Mouse (Mus musculus): ENCODE results near the gene Larp4. TPM values are rescaled to one million over a fixed set of nuclear protein-coding genes. Genes with fewer than 3 reads are reported as not detected.
A peak's percentile ranks its signal among the peaks of the same experiment; 100 is the strongest.
"Not testable (repeated sequence)": the region's sequence is repeated elsewhere in the genome, so short reads cannot be mapped to it uniquely, and the experiment has no call there.

Larp4 gene
- 10 to 100 TPM; 73.7 to 78.9 TPM for total RNA-seq (2021)
- long read RNA-seq, experiment 1, full-length matches to known transcripts, result 1 of 6 reads
- long read RNA-seq, experiment 1, partial matches to known transcripts, result 1 of 6 reads
- long read RNA-seq, experiment 1, other reads (novel, unspliced or antisense), result 4 of 6 reads
- long read RNA-seq, experiment 2, full-length matches to known transcripts, result 1 of 16 reads
- long read RNA-seq, experiment 2, partial matches to known transcripts, result 5 of 16 reads
- long read RNA-seq, experiment 2, other reads (novel, unspliced or antisense), result 10 of 16 reads

DNA sequence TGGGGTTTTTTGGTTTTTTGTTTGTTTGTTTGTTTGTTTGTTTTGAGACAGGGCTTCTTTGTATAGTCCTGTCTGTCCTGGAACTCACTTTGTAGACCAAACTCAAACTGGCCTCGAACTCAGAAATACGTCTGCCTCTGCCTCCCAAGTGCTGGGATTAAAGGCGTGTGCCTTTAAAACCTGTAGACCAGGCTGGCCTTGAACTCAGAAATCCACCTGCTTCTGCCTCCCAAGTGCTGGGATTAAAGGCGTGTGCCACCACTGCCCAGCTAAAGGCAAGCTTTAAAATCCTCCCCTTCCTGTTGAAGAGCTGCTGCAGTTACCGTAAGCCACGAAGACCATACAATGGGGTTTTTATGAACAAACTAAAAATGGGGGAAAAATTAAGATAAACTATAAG lies at the start of gene Larp4:
TSS of gene Larp4 (plus strand) at position 301 of the 400 bp plus-strand sequence.
- DNase-seq (ENCODE audit: low spot score in 2 of 2), result not testable (repeated sequence)

DNA sequence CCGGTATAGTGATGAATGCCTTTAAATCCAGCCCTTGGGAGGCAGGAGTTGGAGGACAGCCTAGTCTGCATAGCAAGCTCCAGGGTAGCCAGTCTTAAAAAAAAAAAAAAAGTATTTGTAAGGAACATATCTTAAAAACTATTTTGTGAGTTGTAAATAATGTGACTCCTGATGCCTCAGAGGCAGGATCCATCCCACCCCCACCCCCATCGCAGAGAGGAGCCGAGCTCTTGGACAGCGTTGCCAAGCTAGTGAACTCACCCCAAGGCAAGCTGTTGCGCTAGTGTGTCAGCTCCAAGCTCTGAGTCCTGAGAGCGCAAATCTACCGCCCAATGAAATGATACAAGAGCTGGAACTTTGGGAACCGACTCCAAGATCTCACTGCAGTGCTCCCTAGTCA lies 38.6 kb upstream of the Larp4 start:
- DNase-seq (ENCODE audit: low spot score in 2 of 2), result no peak

DNA sequence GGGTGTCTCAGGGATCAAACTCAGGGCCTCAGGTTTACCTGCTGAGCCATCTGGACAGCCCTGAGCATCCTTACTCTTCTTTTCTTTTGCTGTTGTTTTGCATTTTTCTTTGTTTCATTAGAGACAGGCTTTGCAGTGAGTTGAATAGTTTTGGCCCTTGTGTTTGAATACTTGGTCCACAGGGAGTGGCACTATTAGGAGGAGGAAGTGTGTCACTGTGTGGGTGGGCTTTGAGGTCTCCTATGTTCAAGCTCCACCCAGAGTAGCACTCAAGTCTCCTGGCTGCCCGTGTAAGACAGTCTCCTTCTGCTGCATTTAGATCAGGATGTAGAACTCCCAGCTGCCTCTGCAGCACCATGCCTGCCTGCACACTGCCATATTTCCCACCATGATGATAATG lies 35.4 kb upstream of the Larp4 start:
- DNase-seq (ENCODE audit: low spot score in 2 of 2), result no peak

DNA sequence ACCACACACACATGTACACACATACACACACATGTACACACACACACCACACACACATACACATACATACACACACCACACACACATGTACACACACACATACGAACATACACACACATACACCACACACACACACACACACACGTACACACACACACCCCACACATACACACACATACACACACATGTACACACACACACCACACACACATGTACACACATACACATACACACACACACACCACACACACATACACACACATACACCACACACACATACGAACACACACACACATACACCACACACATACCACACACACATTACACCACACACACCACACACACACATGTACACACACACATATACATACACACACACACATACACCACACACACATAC lies 33.2 kb upstream of the Larp4 start:
- no peak for DNase-seq (ENCODE audit: low spot score in 2 of 2)

DNA sequence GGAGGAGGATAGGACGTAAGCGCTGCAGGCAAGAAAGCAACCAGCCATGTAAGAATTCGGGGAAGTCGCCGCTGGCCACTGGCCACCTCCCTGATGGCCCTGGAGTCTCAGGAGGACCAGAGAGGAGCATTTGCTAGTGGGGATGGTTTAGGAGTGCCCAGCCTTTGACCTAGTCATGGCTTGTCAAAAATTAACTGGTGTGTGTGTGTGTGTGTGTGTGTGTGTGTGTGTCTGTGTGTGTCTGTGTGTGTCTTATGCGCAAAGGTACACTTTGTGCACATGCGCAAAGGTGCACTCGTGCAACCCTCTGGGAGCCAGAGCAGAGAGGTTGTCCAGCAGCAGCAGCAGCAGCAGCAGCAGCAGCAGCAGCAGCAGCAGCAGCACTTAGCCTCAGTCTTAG lies 32.0 kb upstream of the Larp4 start:
- DNase-seq (ENCODE audit: low spot score in 2 of 2), result no peak

DNA sequence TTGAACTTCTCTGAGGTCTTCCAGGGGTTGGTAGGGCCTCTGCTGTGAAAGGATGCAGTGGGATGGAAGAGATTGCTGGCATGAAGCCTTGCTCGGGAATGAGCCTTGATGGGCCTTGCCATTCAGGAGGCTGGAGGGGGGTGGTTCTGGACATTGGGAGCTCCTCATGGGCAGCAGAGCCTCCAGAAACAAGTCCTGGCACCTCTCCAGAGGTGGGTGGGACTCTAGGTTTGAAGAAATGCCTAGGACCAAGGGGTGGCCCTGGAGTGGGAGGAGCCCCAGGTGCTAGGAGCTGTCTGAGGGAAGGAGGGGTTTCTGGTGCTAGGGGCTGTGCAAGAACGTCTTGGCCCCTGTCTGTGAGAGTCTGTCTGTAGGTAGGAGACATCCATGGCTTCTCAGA lies 29.4 kb upstream of the Larp4 start:
- DNase-seq (ENCODE audit: low spot score in 2 of 2), result no peak

DNA sequence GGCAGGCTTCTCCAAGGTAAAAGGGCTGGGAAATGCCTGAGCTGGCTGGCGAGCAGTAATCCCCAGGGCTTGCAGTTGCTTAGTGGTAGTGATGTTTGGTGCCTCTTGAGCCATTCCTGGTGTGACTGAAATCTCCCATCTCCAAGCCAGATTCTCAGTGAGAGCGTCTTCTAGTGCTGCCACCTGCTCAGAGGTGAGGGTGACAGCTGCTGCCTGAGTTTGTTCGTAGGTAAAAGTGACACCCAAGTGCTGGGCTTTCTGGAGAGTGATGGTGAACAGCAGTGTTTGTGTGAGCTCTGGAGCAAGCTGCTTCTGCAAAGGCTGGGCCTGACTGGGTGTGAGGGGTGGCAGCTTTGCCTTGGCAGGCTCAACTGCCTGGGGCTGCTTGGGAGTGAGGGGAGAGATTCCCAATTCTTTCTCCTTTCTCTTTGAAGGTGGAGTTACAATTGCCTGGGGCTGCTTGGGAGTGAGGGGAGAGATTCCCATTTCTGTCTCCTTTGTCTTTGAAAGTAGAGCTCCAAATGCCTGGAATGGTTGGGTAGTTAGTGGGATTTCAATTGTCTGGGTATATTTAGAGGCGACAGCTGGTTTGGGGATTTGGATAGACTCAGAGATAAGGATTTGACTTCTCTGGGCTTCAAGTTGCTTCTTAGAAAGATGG lies 28.8 kb upstream of the Larp4 start:
- DNase-seq (ENCODE audit: low spot score in 2 of 2), result no peak

DNA sequence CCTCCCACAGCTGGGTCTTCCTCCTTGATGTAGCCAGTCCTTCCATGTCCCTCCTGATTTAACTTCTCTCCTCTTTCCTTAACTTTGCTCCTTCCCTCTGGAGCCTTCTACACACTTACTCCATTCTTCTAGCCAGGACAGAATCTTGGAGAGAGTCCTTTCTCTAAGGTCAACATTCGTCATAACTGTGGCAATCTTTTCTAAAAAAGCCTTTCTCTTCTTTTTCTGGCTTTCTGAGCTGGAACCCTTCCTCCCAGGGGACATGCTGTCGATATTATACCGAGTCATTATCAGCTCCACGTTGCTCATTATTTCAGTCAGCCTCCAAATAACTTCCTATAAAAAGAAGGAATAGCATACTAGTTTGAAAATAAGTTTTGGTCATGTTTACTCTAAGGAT lies 14.5 kb upstream of the Larp4 start:
- no peak for DNase-seq (ENCODE audit: low spot score in 2 of 2)

DNA sequence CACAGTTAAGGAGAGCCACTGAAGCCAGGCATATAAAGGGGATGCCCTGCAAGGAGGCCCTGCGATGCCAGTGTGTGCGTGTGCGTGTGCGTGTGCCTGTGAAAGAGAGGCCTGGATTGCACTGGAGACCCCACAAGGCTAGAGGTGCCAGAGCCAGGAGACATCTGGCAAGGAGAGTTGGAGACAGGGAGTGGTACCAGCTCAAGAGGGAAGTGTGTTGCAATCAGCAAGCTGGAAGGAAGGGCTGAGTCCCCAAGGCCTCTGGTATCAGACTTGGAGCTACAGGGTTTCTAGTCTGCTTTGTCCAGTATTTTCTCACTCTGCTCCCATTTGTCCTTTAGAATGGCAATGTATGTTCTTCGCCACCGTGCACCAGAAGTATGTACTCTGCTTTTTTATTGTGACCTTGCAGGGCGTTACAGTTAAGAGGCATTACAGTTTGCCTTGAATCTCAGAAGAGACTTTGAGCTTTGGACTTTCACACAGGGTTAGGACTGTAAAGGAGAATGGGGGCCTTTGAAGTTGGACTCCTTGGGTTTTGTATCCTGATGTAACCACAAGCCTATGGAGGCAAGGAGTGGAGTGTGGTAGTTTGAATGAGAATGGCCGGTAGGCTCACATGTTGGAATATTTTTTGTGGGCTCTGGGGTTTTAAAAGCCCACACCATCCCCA lies 4.6 kb upstream of the Larp4 start:
- no peak for DNase-seq (ENCODE audit: low spot score in 2 of 2)

DNA sequence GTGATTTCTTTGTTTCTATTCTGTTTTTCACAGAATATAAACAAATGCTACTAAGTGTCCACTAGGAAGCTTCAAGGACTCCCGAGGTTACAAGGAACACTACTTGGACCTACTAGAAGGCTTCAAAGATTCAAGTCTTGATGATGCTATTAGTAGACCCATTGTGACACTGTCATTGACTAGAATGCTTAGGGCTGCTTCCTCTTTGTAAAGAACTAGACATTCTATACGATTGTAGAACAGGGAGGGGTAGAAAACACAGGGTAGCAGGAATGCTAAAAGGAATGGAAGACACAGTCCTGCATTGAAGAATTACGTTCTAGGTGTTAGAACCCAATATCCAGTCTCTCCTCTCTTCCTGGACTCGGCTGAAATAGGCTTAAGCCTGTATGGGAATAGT lies 2.9 kb upstream of the Larp4 start, which contains the start of gene Fam186a:
TSS of gene Fam186a (minus strand) at position 101 of the 400 bp plus-strand sequence.
- no peak for DNase-seq (ENCODE audit: low spot score in 2 of 2)

DNA sequence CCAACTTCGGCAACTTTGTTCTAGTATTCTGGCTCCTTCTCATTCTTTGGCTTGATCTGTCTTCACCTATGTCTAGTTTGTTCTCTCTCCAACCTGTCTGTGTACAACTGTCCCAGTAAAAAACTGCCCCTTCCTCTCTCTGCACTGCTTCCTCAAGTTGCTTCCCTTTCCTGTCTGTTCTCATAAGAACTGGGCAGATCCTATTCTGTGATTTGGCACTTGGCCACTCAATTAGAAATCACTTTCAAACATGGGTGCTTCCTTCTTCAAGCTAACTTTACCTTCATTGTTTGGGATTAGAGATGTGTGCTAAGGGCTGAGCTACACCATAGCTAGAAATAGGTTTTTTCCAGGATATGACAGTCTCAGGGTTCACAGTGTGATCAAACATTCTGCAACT lies 741 bp downstream of the Larp4 start:
- no peak for DNase-seq (ENCODE audit: low spot score in 2 of 2)

DNA sequence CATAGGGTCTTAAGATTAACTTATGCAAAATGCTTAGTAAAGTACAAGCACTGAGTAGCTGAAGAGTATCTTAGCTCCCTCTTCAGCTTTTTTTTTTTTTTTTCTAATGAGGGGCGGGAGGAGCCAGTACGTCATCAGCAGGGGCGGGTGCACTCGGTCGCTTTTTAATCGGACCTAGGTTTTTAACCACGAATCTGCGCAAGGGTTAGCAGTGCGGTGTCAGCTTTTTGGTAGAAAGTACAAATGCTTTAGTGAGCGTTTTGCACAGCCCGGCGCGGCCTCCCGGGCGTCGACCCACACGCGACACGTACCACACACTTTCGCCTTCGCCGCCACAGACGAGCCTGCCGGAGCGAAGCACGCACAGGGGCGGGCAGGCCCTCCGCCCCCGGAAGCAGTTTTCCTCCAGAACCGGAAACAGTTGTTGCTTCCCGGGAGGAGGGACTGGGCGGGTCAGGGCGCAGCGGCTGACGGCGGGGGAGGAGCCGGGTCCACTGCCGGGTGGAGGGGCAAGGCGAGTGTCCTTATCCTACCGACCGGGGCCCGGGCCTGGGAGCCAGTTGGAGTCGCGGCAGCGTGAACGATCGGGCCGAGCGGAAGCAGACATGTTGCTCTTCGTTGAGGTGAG lies 2.6 kb downstream of the Larp4 start:
- peak; percentile 84 to 96 for DNase-seq (ENCODE audit: low spot score in 2 of 2)

DNA sequence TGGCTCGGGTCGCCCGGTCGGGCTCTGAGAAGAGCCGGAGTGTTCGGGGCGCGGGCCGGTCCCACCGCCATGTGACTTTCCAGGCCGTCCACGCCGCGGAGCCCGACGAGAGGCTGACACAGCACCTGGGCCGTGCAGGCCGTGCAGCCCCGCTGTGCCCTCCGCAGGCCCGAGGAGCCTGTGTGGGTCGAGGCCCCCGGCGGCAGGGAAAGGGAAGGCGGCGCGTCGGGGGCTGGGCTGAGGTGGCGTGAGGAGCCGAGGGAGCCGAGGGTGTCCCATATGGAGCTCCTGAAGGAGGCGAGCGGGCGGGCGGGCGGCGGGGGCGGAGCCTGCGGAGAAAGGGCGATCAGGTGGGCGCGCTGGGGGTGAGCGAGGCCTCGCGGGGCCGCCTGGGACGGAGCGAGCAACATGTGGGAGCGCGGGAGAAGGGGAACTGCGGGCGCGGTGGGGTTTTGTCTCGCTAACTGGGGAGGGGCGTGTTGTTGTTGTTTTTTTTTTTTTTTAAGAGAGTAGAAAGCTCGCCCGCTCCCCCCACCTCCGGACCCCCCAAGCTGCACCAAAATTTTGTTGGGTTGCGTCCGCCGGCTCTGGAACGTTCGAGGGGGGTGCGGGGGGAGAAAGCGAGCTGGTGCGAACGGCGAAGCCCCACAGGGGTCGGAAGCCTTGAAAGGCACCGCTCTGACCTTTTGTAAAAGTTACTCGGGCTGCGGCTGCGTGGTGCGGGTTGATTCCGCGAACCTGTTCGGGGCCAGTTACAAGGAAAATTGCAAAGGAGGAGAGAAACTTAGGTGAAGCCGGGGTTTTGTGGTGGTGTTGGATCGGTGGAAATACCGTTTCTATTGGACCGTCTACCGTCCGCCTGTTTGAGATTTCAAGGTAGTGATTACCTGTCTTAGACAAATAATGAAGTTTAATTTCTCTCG lies 3.4 kb downstream of the Larp4 start:
- DNase-seq (ENCODE audit: low spot score in 2 of 2), result peak; percentile 14 to 20

DNA sequence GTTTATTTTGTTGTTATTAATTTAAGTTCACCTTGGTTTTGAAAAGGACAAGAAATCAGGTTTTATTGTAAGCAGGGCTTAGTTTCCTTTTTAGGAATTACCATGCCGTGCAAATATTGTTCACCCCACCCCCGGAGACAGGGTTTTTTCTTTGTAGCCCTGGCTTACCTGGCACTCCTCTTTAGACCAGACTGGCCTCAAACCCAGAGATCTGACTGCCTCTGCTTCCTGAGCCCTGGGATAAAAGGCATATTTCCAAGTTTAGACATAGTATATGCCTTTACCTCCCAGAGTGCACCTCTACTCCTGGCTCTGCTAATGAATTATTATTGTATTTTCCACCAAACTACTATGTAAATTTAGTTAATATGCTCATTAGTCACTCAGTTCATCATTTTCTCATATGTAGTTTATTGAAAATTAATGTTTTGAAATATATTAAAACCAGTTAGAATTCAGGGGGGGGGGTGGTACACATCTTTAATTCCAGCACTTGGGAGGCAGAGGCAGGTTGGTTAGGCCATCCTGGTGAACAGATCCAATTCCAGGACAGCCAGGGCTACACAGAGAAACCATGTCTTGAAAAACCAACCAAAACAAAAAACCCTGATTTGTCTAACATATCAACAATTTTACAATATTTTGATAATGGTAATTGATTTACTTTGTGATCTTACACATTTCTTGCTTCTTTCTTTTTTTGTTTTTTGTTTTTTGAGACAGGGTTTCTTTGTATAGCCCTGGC lies 4.8 kb downstream of the Larp4 start:
- no peak for DNase-seq (ENCODE audit: low spot score in 2 of 2)

DNA sequence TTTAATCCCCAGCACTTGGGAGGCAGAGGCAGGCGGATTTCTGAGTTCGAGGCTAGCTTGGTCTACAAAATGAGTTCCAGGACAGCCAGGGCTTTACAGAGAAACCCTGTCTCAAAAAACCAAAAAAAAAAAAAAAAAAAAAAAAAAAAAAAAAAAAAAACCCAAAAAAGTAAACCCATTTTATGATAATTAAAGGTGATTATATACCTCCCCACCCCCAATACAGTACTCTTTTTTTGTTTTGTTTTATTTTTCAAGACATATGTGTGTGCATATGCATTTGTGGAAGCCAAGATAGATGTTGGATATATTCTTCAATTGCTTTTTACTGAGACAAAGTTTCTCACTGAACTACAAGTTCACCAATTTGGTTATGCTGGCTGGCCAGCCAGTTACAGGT lies 6.3 kb downstream of the Larp4 start:
- not testable (repeated sequence) for DNase-seq (ENCODE audit: low spot score in 2 of 2)

DNA sequence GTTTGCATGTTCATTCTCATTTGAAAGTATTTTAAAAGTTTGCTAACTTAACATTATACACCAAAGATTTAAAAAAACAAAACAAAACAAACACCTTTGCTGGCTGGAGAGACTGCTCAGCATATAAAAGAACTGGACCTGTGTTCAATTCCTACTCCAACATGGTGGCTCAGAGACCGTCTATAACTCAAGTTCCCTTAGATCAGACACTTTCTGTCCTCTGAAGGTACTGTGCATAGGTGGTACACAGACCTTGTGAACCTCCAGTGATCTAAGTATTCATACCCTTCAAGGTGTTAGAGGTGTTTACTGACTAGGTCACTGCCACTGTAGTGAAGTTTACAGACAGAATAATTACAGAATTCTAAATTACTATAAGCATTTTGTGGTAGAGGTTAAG lies 9.4 kb downstream of the Larp4 start:
- DNase-seq (ENCODE audit: low spot score in 2 of 2), result no peak

DNA sequence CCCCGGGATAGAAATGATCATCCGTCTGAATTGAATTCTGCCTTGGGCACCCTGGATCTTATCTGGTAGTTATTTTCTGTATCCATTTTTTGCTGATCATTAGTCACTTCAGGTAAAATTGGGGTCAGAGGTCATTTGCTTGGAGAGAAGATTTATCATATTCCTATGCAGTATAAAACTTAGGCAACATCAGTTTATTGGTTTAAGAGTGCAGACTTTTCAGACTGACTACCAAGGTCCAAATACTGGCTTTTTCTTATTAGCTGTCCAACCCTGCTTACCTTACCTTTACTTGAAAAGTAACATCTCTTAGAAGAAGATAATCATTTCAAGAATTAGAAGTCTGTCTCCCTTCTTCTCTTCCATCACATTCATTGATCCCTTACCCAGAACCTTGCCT lies 9.8 kb downstream of the Larp4 start:
- no peak for DNase-seq (ENCODE audit: low spot score in 2 of 2)

DNA sequence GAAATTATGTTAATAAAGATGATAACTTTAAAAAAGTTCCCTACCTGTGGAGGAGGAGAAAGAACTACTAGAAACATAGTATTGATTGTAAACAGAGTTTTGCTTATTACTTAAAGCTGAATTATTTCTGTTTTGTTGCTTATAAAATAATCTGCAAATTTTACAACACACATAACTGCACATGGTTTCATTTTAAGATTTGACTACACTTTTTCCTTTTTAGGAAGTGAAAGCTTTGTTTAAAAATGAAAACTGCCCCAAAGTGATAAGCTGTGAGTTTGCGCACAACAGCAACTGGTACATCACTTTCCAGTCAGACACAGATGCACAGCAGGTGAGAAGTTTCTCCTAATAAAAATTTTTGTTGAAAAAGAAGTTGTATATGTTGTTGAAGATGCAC lies 23.2 kb downstream of the Larp4 start:
- no peak for DNase-seq (ENCODE audit: low spot score in 2 of 2)

DNA sequence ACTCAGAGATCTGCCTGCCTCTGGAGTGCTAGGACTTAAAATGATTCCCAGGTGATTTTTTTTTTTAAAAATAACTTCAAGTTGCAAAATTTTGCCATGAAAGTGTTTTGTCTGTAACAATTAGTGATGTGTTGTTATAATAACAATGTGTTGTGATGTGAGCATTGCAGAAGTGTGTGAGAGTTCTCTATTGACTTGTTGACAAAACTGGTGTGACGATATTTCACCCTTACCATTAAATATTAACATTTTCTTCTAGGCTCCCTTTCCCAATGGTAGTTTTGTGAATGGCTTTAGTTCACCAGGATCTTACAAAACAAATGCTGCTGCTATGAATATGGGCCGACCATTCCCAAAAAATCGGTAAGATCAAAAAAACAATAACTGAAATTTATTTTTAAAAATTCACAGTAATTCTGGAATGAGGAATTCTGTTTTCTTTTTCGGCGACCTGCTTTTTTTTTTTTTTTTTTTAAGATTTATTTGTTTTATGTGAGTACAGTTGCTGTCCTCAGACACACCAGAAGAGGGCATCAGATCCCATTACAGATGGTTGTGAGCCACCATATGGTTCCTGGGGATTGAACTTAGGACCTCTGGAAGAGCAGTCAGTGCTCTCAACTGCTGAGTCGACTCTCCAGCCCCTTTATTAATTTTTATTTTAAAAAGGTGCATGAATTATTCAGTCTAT lies 27.4 kb downstream of the Larp4 start:
- DNase-seq (ENCODE audit: low spot score in 2 of 2), result no peak

DNA sequence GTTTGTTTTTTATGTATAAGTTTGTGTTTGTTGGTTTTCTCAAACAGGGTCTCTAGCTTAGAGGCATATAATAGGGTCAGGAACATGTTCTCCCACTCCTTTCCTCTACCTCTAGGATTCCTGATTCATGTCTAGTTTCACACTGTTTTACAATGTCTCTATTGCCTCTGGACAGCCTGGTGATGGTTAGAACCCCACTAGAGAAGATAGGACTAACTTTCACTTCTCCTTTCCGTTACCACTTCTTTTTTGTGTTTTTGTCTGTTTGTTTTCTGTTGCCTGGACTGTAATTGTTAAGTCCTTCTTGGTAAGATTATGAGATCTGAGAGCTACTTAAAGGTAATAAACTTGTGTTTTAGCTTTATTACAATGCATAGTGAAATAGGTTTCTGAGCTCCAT lies 29.5 kb downstream of the Larp4 start:
- no peak for DNase-seq (ENCODE audit: low spot score in 2 of 2)
